Mouse (Mus musculus) urinary bladder, postnatal 14 days (tissue): Measurements from ENCODE around the gene Foxd4.
"Not testable (repeated sequence)": the region's sequence is repeated elsewhere in the genome, so short reads cannot be mapped to it uniquely, and the experiment has no call there.

Experiments
- DNase-seq: peaks from one replicate; pipeline ENCODE4 v3.0.0; 2021; ENCODE audit warnings: low spot score

Foxd4 gene

GRCm38 (mm10) chr19:24875129-24875870 lies 25.7 kb downstream of the Foxd4 start, which contains the start of gene Gm10053:
Gene Gm10053 (plus strand): TSS chr19:24875686.
- not testable (repeated sequence) for DNase-seq

- DNase-seq = peak; percentile 33
These were observed 27.1 kb downstream of the Foxd4 start for GRCm38 (mm10) chr19:24873873-24874272.

GRCm38 (mm10) chr19:24871037-24871635 lies 29.9 kb downstream of the Foxd4 start:
- peak; percentile 66 for DNase-seq

DNA sequence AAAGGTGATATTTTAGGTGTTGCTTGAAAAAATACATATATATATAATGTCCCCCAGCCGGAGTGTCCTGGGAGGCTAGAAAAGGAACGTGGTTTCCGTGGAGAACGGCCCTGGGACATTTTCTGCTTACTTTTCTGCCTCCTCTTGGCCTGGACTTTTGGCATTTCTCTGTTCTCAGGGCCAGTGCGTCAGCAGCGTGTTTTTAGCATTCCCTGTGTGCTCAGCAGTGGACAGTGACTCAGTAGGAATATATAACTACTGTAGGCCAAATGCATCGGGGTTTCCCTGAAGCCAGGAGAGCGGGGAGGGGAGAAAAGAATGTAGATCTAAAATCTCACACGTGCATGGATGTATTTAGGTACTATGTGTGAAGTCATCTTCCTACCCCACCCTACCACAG lies 35.6 kb downstream of the Foxd4 start:
- DNase-seq = no peak

- peak; percentile 62 for DNase-seq
These were observed 39.2 kb downstream of the Foxd4 start, which contains the start of gene Pgm5 for GRCm38 (mm10) chr19:24861612-24862451. Gene Pgm5 (minus strand): TSS chr19:24861855.

- no peak for DNase-seq
These were observed 39.8 kb downstream of the Foxd4 start for GRCm38 (mm10) chr19:24861276-24861611.

GRCm38 (mm10) chr19:24851456-24852315 lies 49.3 kb downstream of the Foxd4 start:
- peak; percentile 72 for DNase-seq
